8 mouse cellular contexts compared by ENCODE assay signal in the genomic region with DNA sequence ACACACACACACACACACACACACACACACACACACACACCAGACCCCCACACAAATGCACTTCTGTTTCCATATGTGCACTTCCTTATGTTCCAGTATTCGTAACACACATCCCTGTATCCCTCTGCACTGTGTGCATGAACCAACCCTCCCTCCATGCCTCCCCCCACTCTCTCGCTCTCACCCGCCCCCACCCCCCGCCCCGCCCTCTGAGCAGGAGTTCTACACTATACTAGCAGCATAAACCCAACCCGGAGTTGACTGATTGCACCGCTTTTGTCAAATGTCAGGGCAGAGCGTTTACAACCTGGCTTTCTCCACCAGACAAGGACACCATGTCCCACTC.
DNase-seq lines count a peak whose midpoint lies in the region; ATAC-seq and TF ChIP-seq lines count a peak whose summit lies in the region.

No protein-coding gene starts in this region.

- no peak for DNase-seq in layer of hippocampus, adult 2 months (ENCODE audit: low spot score in 2 of 2)
- DNase-seq in layer of hippocampus, postnatal 10 days (ENCODE audit: low spot score in 2 of 2) = no peak
- no peak for DNase-seq in limb, embryonic 10.5 days (ENCODE audit: low spot score)
- no peak for DNase-seq in adrenal gland, postnatal 4 days (ENCODE audit: low spot score in 2 of 2)
- DNase-seq in thymus, postnatal 10 days (ENCODE audit: low spot score in 2 of 2) = no peak
- no peak for DNase-seq in adrenal gland, postnatal 10 days

- H3K27me3 ChIP-seq in embryonic facial prominence, embryonic 13.5 days = no peaks in the 10 kb centered on the region
- no peaks in the 10 kb centered on the region for H3K27me3 ChIP-seq in limb, embryonic 10.5 days (ENCODE audit: low read depth, poor library complexity, severe bottlenecking)
- H3K27me3 ChIP-seq in neural tube, embryonic 12.5 days (replicated peaks) = no peaks in the 10 kb centered on the region

- peaks cover 33% of the 10 kb centered on the region for H3K4me1 ChIP-seq in embryonic facial prominence, embryonic 13.5 days
- H3K4me1 ChIP-seq in limb, embryonic 10.5 days = peaks cover 38% of the 10 kb centered on the region
- H3K4me1 ChIP-seq in neural tube, embryonic 12.5 days = peaks cover 31% of the 10 kb centered on the region

- H3K4me2 ChIP-seq in embryonic facial prominence, embryonic 13.5 days = peak overlapping the region; percentile 74
- peak overlapping the region; percentile 66 for H3K4me2 ChIP-seq in neural tube, embryonic 12.5 days (replicated peaks)

- peak overlapping the region; percentile 78 for H3K4me3 ChIP-seq in layer of hippocampus, adult 2 months
- peak overlapping the region; percentile 48 for H3K4me3 ChIP-seq in embryonic facial prominence, embryonic 13.5 days
- peak overlapping the region; percentile 57 for H3K4me3 ChIP-seq in limb, embryonic 10.5 days
- peak overlapping the region; percentile 31; the same call in 1 of the 2 replicates for H3K4me3 ChIP-seq in neural tube, embryonic 12.5 days

- peak; percentile 81 for ATAC-seq in embryonic facial prominence, embryonic 13.5 days (ENCODE audit: insufficient number of reproducible peaks, insufficient read depth, low FRiP score, low TSS enrichment, low read depth)
- ATAC-seq in neural tube, embryonic 12.5 days (ENCODE audit: low FRiP score, low read depth) = peak; percentile 90

- no peak for TF ChIP-seq CTCF in layer of hippocampus, adult 2 months (conservative IDR thresholded peaks at IDR 0.05)

- H3K9ac ChIP-seq in embryonic facial prominence, embryonic 13.5 days = peak overlapping the region; percentile 90
- peak overlapping the region; percentile 81 for H3K9ac ChIP-seq in neural tube, embryonic 12.5 days

- 2% methylated on average over 8 of the region's 8 CpGs for WGBS in embryonic facial prominence, embryonic 13.5 days
- 6% methylated on average over 8 of the region's 8 CpGs for WGBS in limb, embryonic 10.5 days
- 2% methylated on average over 8 of the region's 8 CpGs for WGBS in neural tube, embryonic 12.5 days

- peak overlapping the region; percentile 100 for H3K27ac ChIP-seq in layer of hippocampus, adult 2 months
- H3K27ac ChIP-seq in embryonic facial prominence, embryonic 13.5 days = peak overlapping the region; percentile 100
- H3K27ac ChIP-seq in limb, embryonic 10.5 days = peak overlapping the region; percentile 99
- peak overlapping the region; percentile 99 for H3K27ac ChIP-seq in neural tube, embryonic 12.5 days

- H3K36me3 ChIP-seq in embryonic facial prominence, embryonic 13.5 days = no peaks in the 10 kb centered on the region
- no peaks in the 10 kb centered on the region for H3K36me3 ChIP-seq in limb, embryonic 10.5 days
- H3K36me3 ChIP-seq in neural tube, embryonic 12.5 days = no peaks in the 10 kb centered on the region

- H3K9me3 ChIP-seq in embryonic facial prominence, embryonic 13.5 days = no peaks in the 10 kb centered on the region
- H3K9me3 ChIP-seq in limb, embryonic 10.5 days (replicated peaks) = no peaks in the 10 kb centered on the region
- no peaks in the 10 kb centered on the region for H3K9me3 ChIP-seq in neural tube, embryonic 12.5 days
